Mouse (Mus musculus) stomach, embryonic 16.5 days (tissue): Measurements from ENCODE around the gene Acadl. TPM values are rescaled to one million over a fixed set of nuclear protein-coding genes. Genes with fewer than 3 reads are reported as not detected.

Experiments used
- ATAC-seq: fragments of 200-750 bp; cut with Nextera tagmentation; 2 replicates; pipeline ENCODE4 v1.8.0; 2017; ENCODE audit warnings: moderate number of reproducible peaks, moderate TSS enrichment; ENCODE audit not compliant: insufficient read depth, low FRiP score
- H3K27ac ChIP-seq: fragments of 300-500 bp; sonication (generic); 2 replicates; pipeline ENCODE4 v1.5.1; 2014; ENCODE audit warnings: low read length
- H3K27me3 ChIP-seq: fragments of 300-500 bp; sonication (generic); 2 replicates; pipeline ENCODE4 v1.6.1; 2014; ENCODE audit warnings: low read length, control low read depth, mixed read lengths; ENCODE audit not compliant: control insufficient read depth, insufficient read depth
- H3K36me3 ChIP-seq: fragments of 300-500 bp; sonication (generic); 2 replicates; pipeline ENCODE4 v1.6.1; 2014; ENCODE audit warnings: low read length; ENCODE audit not compliant: control insufficient read depth, insufficient read depth
- H3K4me1 ChIP-seq: fragments of 300-500 bp; sonication (generic); 2 replicates; pipeline ENCODE4 v1.6.1; 2014; ENCODE audit warnings: low read length, control low read depth, mixed read lengths; ENCODE audit not compliant: control insufficient read depth, insufficient read depth
- H3K4me2 ChIP-seq: fragments of 300-500 bp; sonication (generic); 2 replicates; pipeline ENCODE4 v1.6.1; 2014; ENCODE audit warnings: low read depth, low read length, mixed read lengths
- H3K4me3 ChIP-seq: fragments of 300-500 bp; sonication (generic); replicated peaks from 2 replicates; pipeline ENCODE4 v1.5.1; 2014; ENCODE audit warnings: mild to moderate bottlenecking, low read length
- H3K9ac ChIP-seq: fragments of 300-500 bp; sonication (generic); 2 replicates; pipeline ENCODE4 v1.6.1; 2014; ENCODE audit warnings: low read length
- H3K9me3 ChIP-seq: fragments of 300-500 bp; sonication (generic); replicated peaks from 2 replicates; pipeline ENCODE4 v1.6.1; 2016; ENCODE audit warnings: low read length, control low read depth; ENCODE audit not compliant: control insufficient read depth
- WGBS: fragments of 180-500 bp; shearing (Covaris S2); extraction: QIAGEN DNeasy Blood & Tissue Kit; methylation state at CpG from one replicate; pipeline ENCODE4 v1.1.7; 2014; 5-methylcytosine and 5-hydroxymethylcytosine counted together
- polyA plus RNA-seq: library from polyadenylated mRNA; unstranded; fragments of >200 nt; fragmentation: Nextera tagmentation; extraction: Ambion mirVana; gene quantifications from 2 replicates; pipeline ENCODE4 v1.2.1, GENCODE M21; 2015

Gene Acadl
- polyA plus RNA-seq, 1 experiment from 2014 or later: 195 TPM

DNA sequence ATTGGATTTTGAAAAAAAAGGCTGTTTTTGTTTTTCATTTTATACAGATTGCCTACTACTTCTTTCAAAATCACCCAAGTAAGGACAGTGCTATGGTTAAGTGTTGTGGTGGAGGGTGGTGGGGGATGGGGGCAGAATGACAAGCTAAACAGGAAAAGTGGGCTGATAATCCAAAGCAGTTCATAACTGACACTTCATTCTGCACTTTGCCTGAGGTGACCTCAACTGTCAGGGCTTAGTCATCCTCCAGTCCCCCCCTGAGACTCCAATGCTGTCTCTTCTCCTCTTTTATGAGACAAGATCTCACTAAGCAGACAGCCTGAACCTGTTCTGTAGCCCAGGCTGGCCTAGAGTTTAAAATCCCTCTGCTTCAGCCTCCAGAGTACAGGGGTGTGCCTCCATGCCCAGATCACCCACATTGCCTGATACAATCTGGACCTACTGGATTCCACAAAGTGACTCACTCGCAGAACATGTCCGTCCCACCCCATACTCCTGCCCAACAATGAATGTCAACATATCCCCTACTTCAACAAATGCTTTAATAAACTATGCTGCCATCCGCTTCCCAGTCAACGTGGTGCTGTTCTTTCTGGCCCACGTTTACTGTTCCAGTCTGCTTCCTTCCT lies 17.3 kb downstream of the Acadl start:
- H3K9me3 ChIP-seq: peaks cover 7% of the 10 kb centered on the region; the same call in 1 of the 2 replicates
- no peaks in the 10 kb centered on the region for H3K4me1 ChIP-seq
- peak overlapping the region; percentile 35 for H3K27ac ChIP-seq
- peaks cover 24% of the 10 kb centered on the region for H3K36me3 ChIP-seq
- 70% methylated on average over 5 of the region's 5 CpGs for WGBS
- H3K4me3 ChIP-seq: no peak overlapping the region
- peak; percentile 73 for ATAC-seq
- no peaks in the 10 kb centered on the region for H3K27me3 ChIP-seq
- H3K4me2 ChIP-seq: no peak overlapping the region
- no peak overlapping the region for H3K9ac ChIP-seq

GRCm38 (mm10) chr1:66841938-66842337 lies 21.1 kb downstream of the Acadl start:
- ATAC-seq: no peak
- H3K27me3 ChIP-seq: no peaks in the 10 kb centered on the region
- H3K36me3 ChIP-seq: peaks cover 7% of the 10 kb centered on the region; the same call in 1 of the 2 replicates
- no peaks in the 10 kb centered on the region for H3K9me3 ChIP-seq
- H3K27ac ChIP-seq: no peak overlapping the region
- no peak overlapping the region for H3K9ac ChIP-seq
- WGBS: 83% methylated on average over 10 of the region's 10 CpGs
- H3K4me3 ChIP-seq: no peak overlapping the region
- H3K4me2 ChIP-seq: no peak overlapping the region
- H3K4me1 ChIP-seq: peaks cover 7% of the 10 kb centered on the region

DNA sequence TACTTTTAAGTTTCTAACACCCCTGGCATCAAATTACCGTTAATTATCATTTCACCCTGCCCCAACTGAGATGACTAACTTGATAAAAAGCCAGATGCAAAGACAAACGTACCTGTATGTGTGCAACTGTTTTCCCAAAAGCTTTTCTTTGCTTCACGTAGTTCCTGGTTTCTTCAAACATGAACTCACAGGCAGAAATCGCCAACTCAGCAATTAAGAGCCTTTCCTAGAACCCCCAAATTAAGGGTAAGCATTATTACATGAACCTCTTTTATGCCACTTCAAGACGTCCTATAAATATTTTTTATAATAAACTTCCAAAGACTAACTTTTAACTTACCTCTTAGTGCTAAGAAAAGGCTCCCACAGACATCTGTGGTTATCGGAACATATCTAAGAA lies 21.6 kb downstream of the Acadl start:
- H3K36me3 ChIP-seq: peaks cover 7% of the 10 kb centered on the region; the same call in 1 of the 2 replicates
- H3K4me2 ChIP-seq: no peak overlapping the region
- no peak for ATAC-seq
- no peaks in the 10 kb centered on the region for H3K9me3 ChIP-seq
- H3K27ac ChIP-seq: no peak overlapping the region
- H3K27me3 ChIP-seq: no peaks in the 10 kb centered on the region
- WGBS: 80% methylated on average over 6 of the region's 6 CpGs
- H3K4me1 ChIP-seq: peaks cover 7% of the 10 kb centered on the region
- no peak overlapping the region for H3K9ac ChIP-seq
- H3K4me3 ChIP-seq: no peak overlapping the region

DNA sequence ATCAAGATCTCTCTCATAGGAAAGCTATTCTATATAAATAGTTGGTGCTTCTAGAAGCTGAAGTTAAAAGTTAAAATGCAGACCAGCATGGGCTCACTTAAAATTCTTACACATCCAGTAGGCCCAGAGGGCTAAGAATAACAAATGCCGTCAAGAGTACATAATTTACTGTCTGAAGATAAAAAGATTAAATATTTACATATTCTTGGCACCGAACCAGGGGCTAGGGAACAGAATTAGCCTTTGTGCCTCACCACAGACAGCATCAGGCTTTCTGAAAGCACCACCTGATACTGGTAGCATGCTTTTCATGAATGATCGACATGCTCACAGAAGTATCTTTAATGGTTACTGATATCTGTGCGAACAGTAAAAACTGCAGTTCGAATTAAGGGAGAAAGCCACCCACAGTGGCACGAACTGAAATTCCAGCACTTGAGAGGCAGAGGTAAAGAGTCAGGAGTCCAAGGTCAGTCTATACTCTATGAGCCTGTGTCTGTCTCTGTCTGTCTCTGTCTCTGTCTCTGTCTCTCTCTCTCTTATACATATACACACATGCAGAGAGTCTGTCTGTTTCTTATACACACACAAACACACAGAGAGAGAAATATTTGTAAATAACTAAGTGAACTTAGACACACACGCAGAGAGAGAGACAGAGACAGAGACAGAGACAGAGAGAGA lies 23.2 kb downstream of the Acadl start:
- Histone ChIP-seq H3K9me3 (no peaks in the 10 kb centered on the region), H3K27me3 (no peaks in the 10 kb centered on the region), H3K4me2 (no peak overlapping the region), H3K4me1 (peaks cover 7% of the 10 kb centered on the region), H3K27ac (no peak overlapping the region), H3K4me3 (no peak overlapping the region), H3K9ac (peak overlapping the region; percentile 16; the same call in 1 of the 2 replicates), H3K36me3 (peaks cover 7% of the 10 kb centered on the region; the same call in 1 of the 2 replicates)
- peak; percentile 53 for ATAC-seq
- 26% methylated on average over 7 of the region's 7 CpGs for WGBS

- no peaks in the 10 kb centered on the region for H3K9me3 ChIP-seq
- H3K4me3 ChIP-seq: no peak overlapping the region
- no peaks in the 10 kb centered on the region for H3K27me3 ChIP-seq
- no peak for ATAC-seq
- no peak overlapping the region for H3K4me2 ChIP-seq
- H3K27ac ChIP-seq: no peak overlapping the region
- WGBS: 53% methylated on average over 1 of the region's 1 CpGs
- no peak overlapping the region for H3K9ac ChIP-seq
- peaks cover 7% of the 10 kb centered on the region for H3K4me1 ChIP-seq
- peaks cover 7% of the 10 kb centered on the region; the same call in 1 of the 2 replicates for H3K36me3 ChIP-seq
Observed at GRCm38 (mm10) chr1:66839135-66839534, 23.9 kb downstream of the Acadl start.

DNA sequence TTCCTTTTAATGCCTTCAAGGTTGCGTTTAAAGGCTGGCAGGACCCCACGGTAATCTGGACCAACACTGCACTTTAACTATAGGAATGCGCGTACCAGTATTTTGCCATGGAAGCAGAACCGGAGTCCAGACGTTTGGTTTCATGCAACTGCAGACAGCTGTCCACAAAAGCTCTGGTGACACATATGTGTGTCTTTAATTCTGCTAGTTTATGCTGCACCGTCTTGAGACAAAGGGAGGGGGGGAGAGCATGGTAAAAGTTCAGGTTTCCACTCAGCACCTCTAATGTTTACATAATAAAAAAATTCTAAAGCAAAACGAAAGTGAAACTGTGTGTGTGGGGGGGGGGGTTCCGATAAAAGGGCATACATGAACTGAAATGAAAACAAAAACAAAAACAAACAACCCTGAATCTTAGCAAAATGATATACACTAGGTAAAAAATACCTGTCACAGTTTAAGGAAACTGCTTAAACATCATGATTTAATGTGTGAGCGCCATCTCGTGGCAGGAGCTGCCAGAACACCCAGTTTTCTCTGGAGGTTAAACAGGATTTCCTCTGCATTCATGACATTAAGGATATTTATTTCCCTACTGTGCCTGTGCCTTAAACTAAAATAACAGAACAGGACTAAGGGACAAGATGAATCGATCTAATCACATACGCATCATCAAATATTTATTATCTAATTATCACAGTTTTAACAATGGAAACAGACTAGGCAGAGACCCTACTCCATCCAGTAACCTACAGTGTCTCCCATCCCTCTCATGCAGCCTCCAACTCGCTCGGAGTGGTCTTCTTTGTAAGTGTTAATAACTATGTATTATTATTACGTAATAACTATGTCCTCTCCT lies 24.7 kb downstream of the Acadl start:
- Histone ChIP-seq H3K4me3 (peak overlapping the region; percentile 21), H3K4me1 (peaks cover 8% of the 10 kb centered on the region), H3K9ac (no peak overlapping the region), H3K9me3 (no peaks in the 10 kb centered on the region), H3K27ac (no peak overlapping the region), H3K36me3 (peaks cover 7% of the 10 kb centered on the region; the same call in 1 of the 2 replicates), H3K27me3 (no peaks in the 10 kb centered on the region), H3K4me2 (peak overlapping the region; percentile 35)
- ATAC-seq: no peak; the same call in 1 of the 2 replicates
- WGBS: 46% methylated on average over 16 of the region's 16 CpGs

GRCm38 (mm10) chr1:66837207-66837606 lies 25.9 kb downstream of the Acadl start:
- Histone ChIP-seq H3K27me3 (no peaks in the 10 kb centered on the region), H3K9me3 (no peaks in the 10 kb centered on the region), H3K27ac (no peak overlapping the region), H3K4me3 (no peak overlapping the region), H3K4me1 (peaks cover 12% of the 10 kb centered on the region), H3K36me3 (0 out of 2 replicates have a peak, but pooled peaks cover 4% of the 10 kb centered on the region), H3K4me2 (no peak overlapping the region), H3K9ac (no peak overlapping the region)
- WGBS: 80% methylated on average over 3 of the region's 3 CpGs
- no peak for ATAC-seq

DNA sequence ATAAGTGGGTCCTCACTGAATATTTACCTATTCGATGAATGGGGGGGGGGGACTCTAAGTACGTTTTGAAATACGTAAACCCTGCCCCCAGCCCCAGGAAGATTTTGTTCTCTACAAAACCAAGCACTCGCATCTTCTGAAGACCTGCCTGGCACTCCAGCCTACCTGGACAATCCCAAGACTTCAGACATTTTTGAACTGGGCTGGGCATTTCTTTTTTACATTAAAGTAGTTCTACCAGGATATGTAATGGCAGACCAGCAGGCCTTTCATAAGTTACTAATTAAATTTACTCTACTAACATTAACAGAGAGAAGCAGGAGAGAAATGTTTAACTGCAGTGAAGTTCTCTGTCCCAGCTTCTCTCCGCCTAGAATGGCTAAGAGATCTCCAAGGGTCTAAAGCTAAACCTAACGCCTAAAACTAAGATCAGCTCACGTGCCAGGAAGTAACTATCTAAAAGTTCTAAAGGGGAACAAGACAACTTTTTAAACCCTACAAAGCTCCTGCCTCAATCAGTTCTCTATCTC lies 30.4 kb downstream of the Acadl start:
- H3K27ac ChIP-seq: no peak overlapping the region

More for the DNA sequence above, 30.4 kb downstream of the Acadl start:
- H3K9ac ChIP-seq: no peak overlapping the region
- peaks cover 6% of the 10 kb centered on the region; the same call in 1 of the 2 replicates for H3K4me1 ChIP-seq
- ATAC-seq: no peak
- H3K9me3 ChIP-seq: no peaks in the 10 kb centered on the region
- no peaks in the 10 kb centered on the region for H3K27me3 ChIP-seq
- no peak overlapping the region for H3K4me2 ChIP-seq
- WGBS: 68% methylated on average over 7 of the region's 7 CpGs
- H3K36me3 ChIP-seq: no peaks in the 10 kb centered on the region
- H3K4me3 ChIP-seq: no peak overlapping the region
